Mouse (Mus musculus) adrenal gland, postnatal 36 days (tissue): Measurements from ENCODE around the gene Olfr1295. TPM values are rescaled to one million over a fixed set of nuclear protein-coding genes. Genes with fewer than 3 reads are reported as not detected.

Source experiments
- DNase-seq, 2 experiments: peaks; one replicate each; pipeline ENCODE4 v3.0.0; 2021; ENCODE audit warnings: mixed read lengths in 1 of 2
- long read RNA-seq, 2 experiments: library from polyadenylated mRNA; stranded (forward); transcript quantifications; one replicate each; pipeline ENCODE4 v2.0.0; 2021; ENCODE audit warnings: borderline sequencing depth in 2 of 2
- total RNA-seq, 2 experiments: library from RNA; stranded (reverse); gene quantifications; 2 replicates each; pipeline ENCODE4 v1.2.3; 2021

The Olfr1295 gene
- total RNA-seq = not detected
- long read RNA-seq, experiment 1 = 0 reads
- long read RNA-seq, experiment 2 = 0 reads

DNA sequence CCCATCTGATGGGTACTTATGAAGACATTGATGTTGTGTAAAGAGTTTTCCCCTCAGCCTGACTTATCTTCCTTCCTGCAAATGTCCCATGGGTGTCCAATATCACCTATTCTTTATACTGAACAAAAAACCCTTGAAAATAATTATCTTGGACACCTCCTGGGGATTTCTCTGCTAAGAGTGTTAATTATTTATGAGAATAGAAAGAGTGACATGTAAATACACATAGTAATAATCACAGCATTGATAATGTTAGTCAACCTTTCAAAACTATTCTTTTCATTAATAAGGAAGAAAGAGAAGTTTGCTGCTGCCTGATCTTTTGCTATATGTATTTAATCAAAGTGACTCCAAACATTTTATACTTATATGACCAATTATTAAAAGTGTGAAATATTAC, at the start of gene Olfr1295:
TSS of gene Olfr1295 (minus strand) at position 101 of the 400 bp plus-strand sequence.
- no peak for DNase-seq

- no peak for DNase-seq
These were observed 29.3 kb downstream of the Olfr1295 start, which contains the start of gene Olfr1294 for GRCm38 (mm10) chr2:111540191-111540590. Gene Olfr1294, minus strand, starts transcription at chr2:111540291.

DNA sequence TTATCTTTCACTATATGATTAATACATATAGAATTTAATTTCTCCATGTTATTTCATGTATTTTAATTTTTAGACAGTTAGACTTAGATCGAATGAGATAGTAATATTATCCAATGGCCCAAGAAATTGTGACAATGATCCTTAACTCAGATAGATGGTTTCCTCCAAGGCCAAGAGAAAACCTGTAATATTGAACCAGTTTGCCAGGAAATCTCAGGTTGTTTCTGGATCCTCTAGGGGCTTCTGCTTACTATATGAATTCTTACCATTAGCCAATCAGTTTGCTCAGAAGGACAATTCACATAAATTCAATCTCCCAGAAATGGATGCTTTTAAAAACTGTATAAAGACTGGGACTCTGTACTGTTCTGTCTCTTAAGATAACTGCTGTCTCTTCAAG, 44.6 kb downstream of the Olfr1295 start, which contains the start of gene Olfr1293-ps:
TSS of gene Olfr1293-ps (plus strand) at position 301 of the 400 bp plus-strand sequence.
- DNase-seq = no peak

GRCm38 (mm10) chr2:111517451-111517850, 52.0 kb downstream of the Olfr1295 start:
- no peak for DNase-seq

Other genes with a start within 250 kb of the Olfr1295 start
- not detected for gene Olfr1281, start 243.2 kb downstream of the Olfr1295 start, total RNA-seq
- gene Olfr1282, start 233.6 kb downstream of the Olfr1295 start, total RNA-seq = not detected
- gene Olfr1283, start 202.9 kb downstream of the Olfr1295 start, total RNA-seq = not detected
- gene Olfr1284, start 194.2 kb downstream of the Olfr1295 start, total RNA-seq = not detected
- not detected for gene Olfr1286, start 146.6 kb downstream of the Olfr1295 start, total RNA-seq
- not detected for gene Olfr1287, start 120.5 kb downstream of the Olfr1295 start, total RNA-seq
- gene Olfr1288, start 95.6 kb downstream of the Olfr1295 start, total RNA-seq = not detected
- gene Olfr1289, start 88.9 kb downstream of the Olfr1295 start, total RNA-seq = not detected
- gene Olfr1290, start 75.9 kb downstream of the Olfr1295 start, total RNA-seq = not detected
- gene Olfr1291-ps1, start 72.5 kb downstream of the Olfr1295 start, total RNA-seq = not detected
- gene Olfr1293-ps, start 44.5 kb downstream of the Olfr1295 start, total RNA-seq = not detected
- not detected for gene Olfr1294, start 29.4 kb downstream of the Olfr1295 start, total RNA-seq
- not detected for gene Olfr1297, start 56.8 kb upstream of the Olfr1295 start, total RNA-seq
- not detected for gene Olfr1298, start 79.5 kb upstream of the Olfr1295 start, total RNA-seq
- gene Olfr1299, start 91.7 kb upstream of the Olfr1295 start, total RNA-seq = not detected
- gene Olfr1301, start 181.3 kb upstream of the Olfr1295 start, total RNA-seq = not detected
- gene Olfr1302, start 207.7 kb upstream of the Olfr1295 start, total RNA-seq = not detected